Mouse (Mus musculus) thymus, postnatal 0 days (tissue): Measurements from ENCODE around the gene Cadm3. TPM values are rescaled to one million over a fixed set of nuclear protein-coding genes. Genes with fewer than 3 reads are reported as not detected.

Source experiments
- DNase-seq: peaks from one replicate; pipeline ENCODE4 v3.0.0-alpha.2; 2015; ENCODE audit warnings: low spot score
- polyA plus RNA-seq: library from polyadenylated mRNA; unstranded; fragments of >200 nt; fragmentation: Nextera tagmentation; extraction: Ambion mirVana; gene quantifications from 2 replicates; pipeline ENCODE4 v1.2.1, GENCODE M21; 2015

The Cadm3 gene
- polyA plus RNA-seq, 1 experiment from 2014 or later, result 0.42 TPM

DNA sequence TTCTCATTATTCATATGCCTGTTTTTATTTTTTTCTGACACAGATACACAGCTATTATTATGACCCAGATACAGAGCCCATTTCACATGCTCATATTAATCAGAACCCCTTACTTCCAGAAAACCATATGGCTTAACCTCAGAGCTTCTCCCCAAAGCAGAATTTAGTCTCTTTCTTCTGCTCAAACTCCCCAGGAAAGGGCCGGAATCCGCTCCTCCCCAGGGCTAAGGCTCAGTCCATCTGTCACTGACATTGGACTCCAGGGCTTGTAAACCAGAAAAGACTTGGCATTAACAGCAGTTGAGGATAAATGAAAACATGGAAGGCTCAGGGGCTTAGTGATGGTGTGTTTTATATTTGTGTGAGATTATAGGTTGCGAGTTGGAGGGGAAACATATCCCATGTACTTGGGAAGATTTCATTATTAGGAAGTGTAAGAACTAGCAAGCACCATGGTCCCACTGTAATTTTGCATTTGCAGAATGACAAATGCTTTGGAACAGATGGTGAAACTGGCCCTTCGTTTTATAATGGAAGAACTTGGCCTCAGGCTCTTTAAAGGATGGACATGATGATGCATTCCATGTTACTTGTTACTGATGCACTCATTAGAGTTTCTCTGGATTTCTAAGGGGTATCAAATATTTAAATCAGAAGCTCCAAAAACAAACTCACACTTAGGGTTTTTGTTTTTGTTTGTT lies 7.8 kb downstream of the Cadm3 start:
- DNase-seq, result no peak

- DNase-seq, result no peak
Measured at GRCm38 (mm10) chr1:173357799-173358198, 9.7 kb downstream of the Cadm3 start.

DNA sequence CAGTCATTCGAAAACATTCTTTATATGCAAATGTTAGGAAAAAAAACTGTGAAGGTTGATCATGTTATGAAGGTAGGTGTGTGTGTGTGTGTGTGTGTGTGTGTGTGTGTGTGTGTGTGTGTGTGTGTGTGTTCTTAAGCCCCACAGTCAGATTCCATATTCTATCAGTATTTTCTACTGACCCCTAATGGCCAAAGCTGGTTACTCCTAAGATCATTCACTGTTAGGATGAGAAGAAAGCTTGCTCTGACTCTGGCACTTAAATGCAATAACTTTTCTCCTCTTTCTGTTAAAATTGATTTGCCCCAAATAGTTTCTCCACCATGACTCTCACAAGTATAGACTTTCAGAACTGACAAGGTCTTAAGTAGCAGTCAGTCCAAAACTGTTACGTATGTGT lies 10.8 kb downstream of the Cadm3 start:
- DNase-seq, result no peak

DNA sequence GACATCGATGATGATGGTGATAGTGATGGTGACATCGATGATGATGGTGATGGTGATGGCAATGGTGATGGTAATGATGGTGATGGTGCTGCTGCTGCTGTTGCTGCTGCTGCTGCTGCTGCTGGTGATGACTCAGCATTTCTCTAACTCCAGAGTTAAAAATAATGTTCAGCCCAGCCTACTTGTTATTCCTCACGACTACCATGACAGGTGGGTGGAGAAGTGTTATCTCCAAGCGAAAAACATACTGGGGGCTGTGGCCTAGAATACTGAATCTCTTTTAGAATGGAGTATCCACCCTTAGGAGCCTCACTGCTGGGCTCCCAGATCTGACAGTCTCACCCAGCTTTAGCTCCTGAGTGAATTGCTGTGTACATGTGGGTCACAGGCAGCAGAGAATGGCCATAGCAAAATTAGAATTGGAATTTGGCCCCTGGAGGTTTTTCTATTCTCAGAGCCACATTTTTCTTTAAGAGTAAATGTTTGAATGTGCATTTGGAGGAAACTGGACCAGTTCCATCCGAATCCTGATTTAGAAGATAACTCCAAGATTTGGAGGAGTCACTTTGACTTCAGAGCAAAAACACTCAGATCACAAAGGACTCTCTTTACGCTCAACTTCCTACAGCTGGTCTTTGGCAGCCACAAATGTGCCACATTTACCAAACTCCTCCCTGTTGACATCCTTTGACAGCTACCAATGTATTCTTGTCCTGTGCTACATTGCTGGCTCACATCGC lies 12.2 kb downstream of the Cadm3 start:
- no peak for DNase-seq

GRCm38 (mm10) chr1:173350372-173350957 lies 17.0 kb downstream of the Cadm3 start, which contains the start of gene Aim2:
Gene Aim2 (plus strand): TSS chr1:173350879.
- no peak for DNase-seq

DNA sequence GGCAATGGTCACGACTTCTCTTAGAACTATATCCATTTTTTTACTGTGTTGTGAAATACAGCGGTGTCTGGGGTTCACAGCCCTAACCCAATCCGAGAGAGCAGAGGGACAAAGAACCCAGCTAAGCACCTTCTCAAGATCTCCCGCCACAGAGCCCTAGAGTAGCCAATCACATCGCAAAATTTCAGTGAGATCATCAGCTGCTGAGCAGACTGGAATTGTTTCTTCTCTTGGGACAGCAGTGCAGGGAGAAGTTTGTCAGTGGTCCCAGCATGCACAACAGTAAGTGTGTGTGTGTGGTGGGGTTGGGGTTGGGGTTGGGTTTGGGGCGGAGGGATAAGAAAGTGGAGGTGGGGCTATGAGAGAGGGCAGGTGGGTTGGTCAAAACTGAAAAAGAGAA lies 17.5 kb downstream of the Cadm3 start:
- no peak for DNase-seq

GRCm38 (mm10) chr1:173349192-173349591 lies 18.3 kb downstream of the Cadm3 start:
- DNase-seq, result no peak

DNA sequence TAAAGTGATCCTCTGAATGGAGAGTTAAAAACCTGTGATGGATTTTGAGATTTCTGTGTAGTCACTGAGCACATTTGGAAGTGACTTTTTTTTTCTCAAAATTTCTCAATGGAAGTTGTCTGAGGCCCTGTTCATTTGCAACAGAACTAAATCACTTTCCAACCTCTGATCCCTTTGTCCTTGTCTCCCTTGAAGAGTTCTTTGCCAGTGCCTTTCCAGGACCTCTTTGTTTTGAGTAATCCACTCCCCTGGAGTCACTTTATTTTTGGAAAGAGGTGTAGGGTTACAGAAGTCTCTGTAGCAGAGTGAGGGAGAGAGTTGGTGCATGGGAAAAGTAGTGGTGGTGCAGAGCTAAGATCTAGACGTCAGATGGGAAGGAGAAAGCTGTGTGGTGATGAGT lies 19.0 kb downstream of the Cadm3 start:
- DNase-seq, result no peak

- DNase-seq, result no peak
Measured at GRCm38 (mm10) chr1:173345112-173345511, 22.4 kb downstream of the Cadm3 start.

GRCm38 (mm10) chr1:173343934-173344333 lies 23.6 kb downstream of the Cadm3 start:
- DNase-seq, result no peak

- DNase-seq, result no peak
Measured at GRCm38 (mm10) chr1:173342425-173342824, 25.1 kb downstream of the Cadm3 start.

DNA sequence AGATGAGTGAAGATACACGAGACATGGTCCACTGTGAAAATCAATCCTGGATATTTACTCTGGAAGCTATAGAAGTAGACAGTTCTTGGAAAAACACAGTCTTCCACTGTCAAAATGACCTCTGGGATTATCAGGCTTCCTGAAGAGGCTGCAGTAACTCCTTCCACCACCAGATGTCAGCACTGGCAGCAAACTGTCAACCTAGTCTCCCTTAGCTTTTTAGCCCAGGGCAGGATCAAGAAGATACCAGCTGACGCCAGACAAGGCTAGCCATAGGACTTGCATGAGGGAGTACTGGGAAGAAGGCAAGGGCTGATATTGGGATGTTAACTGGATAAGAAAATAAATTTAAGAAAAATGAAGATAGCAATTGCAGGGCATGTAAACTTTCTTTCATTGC lies 28.0 kb downstream of the Cadm3 start:
- peak; percentile 37 for DNase-seq

DNA sequence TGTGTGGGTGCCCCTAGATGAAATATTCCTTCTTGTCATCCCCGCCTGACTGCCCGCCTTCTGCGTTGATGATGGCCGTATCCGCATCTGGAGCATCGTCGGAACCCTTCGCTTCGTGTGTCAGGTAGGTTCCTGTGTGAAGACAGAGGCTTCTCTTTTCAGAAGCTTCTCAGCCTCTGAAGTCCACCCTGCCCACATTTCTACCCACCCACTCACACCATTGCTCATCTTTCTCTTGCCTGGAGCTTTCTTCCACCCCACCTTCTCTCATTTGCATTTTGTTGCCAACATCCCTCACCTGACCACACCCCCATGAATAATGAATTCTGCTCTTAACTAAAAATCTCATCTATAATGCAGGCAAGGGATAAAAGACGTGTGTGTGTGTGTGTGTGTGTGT lies 30.5 kb downstream of the Cadm3 start:
- DNase-seq, result no peak

- DNase-seq, result no peak
Measured at GRCm38 (mm10) chr1:173335903-173336302, 31.6 kb downstream of the Cadm3 start.

GRCm38 (mm10) chr1:173333312-173334253 lies 33.9 kb downstream of the Cadm3 start, which contains the start of gene Ackr1:
Gene Ackr1 (minus strand): TSS chr1:173333750.
- DNase-seq, result no peak

DNA sequence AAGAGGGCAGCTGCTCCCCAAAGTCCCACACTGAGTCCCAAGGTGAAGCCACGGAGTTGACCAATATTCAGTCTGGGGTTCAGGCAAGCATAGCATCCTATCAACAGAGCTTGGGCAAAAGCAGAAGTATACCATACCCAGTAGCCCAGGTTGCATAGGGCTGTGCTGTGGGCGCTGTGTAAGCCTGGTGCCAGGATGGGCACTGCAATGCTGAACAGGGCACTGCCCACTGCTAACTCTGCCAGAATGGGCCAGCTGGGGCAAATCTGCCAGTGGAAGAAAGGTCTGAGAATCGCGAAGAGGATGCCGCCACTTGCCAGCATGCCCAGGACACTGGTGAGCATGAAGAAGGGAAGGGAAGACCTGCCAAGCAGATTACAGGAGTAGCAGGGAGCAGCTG lies 35.1 kb downstream of the Cadm3 start:
- DNase-seq, result no peak

GRCm38 (mm10) chr1:173329743-173330142 lies 37.8 kb downstream of the Cadm3 start:
- no peak for DNase-seq

DNA sequence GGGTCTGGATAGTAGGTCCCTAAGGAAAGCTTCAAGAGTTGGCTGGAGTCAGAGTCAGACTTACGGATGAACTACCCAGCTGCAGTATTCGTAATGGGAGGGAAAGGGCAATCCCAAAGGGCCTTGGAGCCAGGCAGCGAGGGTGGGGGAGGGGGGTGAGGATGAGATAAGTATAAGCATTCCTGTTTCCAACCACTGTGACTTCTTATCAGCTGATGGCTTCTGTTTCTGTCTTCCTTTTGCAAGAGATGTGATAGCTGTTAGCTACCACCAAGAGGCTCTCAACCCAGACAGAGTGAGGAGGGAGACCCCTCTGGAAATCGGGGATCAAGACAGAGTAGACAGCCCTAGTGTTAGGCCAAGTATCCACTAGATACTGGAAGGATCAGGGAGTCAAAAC lies 38.3 kb downstream of the Cadm3 start:
- DNase-seq, result no peak

DNA sequence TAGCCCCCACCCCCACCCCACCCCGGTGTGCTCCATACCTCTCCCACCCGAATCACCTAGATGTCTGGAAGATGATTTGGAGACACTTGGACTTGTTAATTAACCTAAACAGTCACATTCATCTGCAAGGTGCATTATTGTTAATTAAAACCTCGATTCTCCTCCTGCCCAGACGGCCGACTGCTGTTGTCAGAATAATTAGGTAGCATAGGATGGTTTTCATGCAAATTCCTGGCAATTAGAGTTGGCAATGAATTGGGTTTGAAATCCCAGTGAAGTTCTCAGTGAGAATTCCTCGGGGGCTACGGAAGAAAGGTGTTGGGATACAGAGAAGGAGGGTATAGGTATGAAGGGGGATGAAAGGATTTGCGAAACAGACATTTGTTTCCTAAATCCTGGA lies 39.0 kb downstream of the Cadm3 start:
- no peak for DNase-seq

GRCm38 (mm10) chr1:173326552-173326951 lies 40.9 kb downstream of the Cadm3 start:
- DNase-seq, result no peak

DNA sequence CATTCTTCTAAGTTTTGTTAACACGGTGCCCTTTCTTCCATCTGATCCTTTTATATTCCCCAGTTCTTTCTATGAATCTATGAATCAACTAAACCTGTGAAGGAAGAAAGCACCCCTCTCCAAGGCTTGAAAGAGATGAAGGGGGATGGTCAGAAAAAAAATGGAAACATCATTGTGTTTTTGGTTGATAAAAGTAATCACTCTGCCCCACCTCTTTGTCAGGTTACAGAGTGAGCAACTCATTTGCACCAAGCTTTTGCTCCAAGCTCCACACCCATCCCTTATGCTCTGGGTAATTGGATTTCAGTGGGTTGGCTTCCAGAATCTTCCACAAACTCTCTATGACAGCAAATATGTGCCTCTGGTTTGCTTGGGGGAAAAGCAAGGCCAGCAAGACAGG lies 42.1 kb downstream of the Cadm3 start:
- DNase-seq, result no peak
